Mouse (Mus musculus) gastrocnemius, postnatal 4 days (tissue): ENCODE data around the gene Fbxo2. TPM values are rescaled to one million over a fixed set of nuclear protein-coding genes. Genes with fewer than 3 reads are reported as not detected.
A peak's percentile ranks its signal among the peaks of the same experiment; 100 is the strongest.

Source experiments
- DNase-seq, 2 experiments: peaks; one replicate each; pipeline ENCODE4 v3.0.0; 2021 to 2022; ENCODE audit warnings: low spot score in 2 of 2, mixed read lengths in 2 of 2
- total RNA-seq, 2 experiments: library from RNA; stranded (reverse); gene quantifications; 2 replicates each; pipeline ENCODE4 v1.2.3; 2021

Fbxo2 gene
- total RNA-seq, 2 experiments from 2014 or later: not detected

DNA sequence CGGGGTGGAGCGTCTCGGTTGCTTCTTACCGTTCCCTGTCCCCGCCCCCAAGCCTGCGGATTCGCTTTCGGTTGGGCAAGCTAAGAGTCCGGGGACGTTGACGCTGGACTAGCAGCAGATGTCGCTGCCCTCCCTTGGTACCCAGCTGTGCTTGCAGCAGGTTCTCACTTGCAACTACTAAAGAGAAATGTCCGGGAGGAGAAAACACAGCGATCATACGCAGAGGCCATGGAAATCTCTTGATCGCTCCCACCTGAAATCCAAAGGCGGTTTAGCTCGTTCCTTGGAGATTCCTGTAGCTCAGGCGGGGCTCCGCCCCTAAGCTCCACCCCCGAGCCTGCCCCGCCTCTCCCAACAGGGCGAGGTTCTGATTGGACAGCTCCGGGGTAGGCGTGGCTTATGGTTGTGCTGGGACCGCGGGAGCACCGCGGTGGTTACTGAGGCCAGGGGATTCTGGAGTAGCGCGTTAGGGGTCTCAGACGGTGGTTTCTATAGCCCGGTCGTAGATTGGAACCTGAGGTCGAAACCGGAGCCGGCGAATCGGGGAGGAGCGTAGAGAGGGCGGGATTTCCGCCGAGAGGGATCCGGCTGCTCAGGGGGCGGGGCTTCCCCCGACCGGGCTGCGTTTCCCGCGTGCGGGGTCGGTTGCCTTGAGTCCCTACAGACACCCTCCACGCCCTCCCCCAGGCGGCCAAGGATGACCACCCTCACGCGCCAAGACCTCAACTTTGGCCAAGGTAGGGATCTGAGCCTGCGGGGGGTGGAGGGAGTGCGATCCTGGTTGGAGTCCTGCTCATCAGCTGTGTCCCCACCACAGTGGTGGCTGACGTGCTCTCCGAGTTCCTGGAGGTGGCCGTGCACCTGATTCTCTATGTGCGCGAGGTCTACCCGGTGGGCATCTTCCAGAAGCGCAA, 20.1 kb upstream of the Fbxo2 start:
- peak; percentile 81 to 92 for DNase-seq

DNA sequence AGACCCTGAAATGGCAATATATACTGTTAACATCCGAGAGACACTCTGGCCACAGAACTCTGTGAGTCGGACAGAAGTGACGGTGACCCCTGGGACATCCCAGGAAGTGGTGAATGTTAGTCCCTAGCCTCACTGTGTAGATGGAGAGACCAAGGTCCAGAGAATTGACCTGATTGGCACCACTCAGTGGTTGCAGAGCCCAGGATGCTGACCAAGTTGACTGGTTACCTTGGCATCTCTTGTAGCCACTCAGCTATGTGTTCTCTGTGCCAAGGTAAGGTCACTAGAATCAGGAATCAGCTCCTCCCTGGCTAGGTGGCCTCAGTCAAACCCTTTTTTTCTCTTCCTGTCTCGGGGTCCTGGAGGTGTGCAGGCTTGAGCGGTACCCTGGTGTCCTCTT, 16.7 kb upstream of the Fbxo2 start:
- no peak for DNase-seq

GRCm38 (mm10) chr4:148147714-148148113, 12.7 kb upstream of the Fbxo2 start:
- no peak for DNase-seq

DNA sequence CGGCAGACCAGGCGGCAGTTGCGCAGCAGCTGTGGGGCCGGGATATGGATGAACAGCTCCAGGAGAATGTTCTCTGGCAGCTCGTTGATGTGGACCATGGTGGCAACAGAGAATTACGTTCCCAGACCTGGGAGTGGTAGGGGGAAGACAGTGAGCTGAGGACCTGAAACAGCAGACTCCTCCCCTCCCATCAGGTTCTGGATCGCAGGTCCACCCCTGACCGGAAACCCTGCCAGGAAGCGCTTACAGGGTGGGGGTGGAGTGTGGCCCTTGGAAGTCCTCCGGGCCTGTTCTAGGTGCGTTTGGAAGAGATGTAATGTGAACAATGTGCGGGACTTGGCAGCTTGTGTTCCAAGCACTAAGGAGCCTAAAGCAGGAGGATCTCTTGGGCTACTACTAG, 10.9 kb upstream of the Fbxo2 start:
- no peak for DNase-seq

DNA sequence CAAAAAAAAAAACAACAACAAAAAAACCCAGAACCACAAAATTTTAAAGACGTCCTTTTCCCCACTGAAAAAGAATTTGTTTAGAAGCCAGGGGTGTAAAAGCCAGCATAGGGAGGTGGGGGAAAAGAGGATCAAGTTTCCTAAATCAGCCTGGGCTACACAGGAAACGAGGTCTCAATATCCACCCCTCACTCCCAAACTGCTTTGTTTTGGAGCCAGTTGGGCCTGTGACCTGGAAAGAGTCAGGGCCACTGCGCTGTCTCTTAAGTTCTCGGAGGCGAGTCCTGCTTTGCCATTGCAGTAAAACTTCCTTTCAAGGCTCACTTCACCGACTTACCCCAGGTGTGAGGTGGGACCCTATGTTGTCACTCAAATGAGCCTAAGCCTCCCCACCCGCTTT, 10.2 kb upstream of the Fbxo2 start:
- no peak for DNase-seq

DNA sequence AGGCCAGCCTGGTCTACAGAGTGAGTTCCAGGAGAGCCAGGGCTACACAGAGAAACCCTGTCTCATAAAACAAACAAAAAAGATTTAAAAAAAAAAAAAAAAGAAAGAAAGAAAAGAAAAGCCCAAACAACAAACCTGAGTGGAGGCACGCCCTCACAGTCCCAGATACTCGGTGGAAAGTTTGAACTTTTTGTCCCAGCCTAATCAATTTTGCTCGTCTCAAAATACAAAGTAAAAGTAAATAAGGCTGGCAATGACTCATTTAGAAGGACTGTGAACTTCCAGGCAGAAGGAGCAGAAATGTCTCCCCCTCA, 9.5 kb upstream of the Fbxo2 start:
- no peak for DNase-seq

- DNase-seq: peak; percentile 68 to 86
Observed at GRCm38 (mm10) chr4:148151267-148152168, 8.9 kb upstream of the Fbxo2 start, which contains the start of gene Fbxo6. TSS of gene Fbxo6 (minus strand) at chr4:148152140.

- DNase-seq: no peak
Observed at GRCm38 (mm10) chr4:148152547-148152946, 7.9 kb upstream of the Fbxo2 start.

DNA sequence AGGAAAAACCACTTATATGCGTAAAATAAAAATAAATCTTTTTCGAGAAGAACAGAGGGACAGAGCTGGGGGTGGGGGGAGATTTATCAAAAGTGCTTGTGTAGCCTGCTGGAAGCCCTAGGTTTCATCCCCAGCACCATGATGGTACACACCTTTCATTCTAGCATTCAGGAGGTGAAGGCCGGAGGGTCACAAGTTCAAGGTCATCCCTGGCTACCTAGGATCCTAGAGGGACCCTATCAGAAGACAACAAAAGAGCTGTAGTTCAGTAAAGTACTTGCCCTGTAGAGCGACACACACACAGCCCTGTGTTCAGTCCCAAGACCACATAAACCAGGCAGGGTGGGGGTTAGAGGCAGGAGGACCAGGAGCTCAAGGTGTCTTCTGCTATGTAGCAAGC, 6.4 kb upstream of the Fbxo2 start:
- no peak for DNase-seq

DNA sequence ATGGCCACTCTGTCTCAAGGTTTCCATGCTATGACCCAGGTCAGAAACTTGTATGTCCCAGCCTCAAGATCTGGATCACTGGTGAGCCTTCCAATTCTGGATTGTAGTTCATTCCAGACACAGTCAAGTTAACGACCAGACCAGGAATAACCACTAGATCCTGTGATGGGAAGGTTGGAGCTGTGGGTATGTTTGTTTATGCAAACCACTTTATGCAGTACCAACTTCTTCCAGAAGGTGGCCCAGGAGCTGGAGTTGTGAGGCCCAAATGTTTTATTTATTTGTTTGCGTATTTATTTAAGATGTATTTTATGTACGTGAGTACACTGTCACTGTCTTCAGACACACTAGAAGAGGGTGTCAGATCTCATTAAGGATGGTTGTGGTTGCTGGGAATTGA, 5.4 kb upstream of the Fbxo2 start:
- no peak for DNase-seq

- no peak for DNase-seq
Observed at GRCm38 (mm10) chr4:148158436-148159348, 1.7 kb upstream of the Fbxo2 start.

GRCm38 (mm10) chr4:148159544-148160435, 631 bp upstream of the Fbxo2 start:
- peak; percentile 70 to 76 for DNase-seq

- DNase-seq: peak; percentile 49 to 61
Observed at GRCm38 (mm10) chr4:148164002-148164439, 3.6 kb downstream of the Fbxo2 start.

GRCm38 (mm10) chr4:148164461-148164860, 4.0 kb downstream of the Fbxo2 start:
- no peak for DNase-seq

DNA sequence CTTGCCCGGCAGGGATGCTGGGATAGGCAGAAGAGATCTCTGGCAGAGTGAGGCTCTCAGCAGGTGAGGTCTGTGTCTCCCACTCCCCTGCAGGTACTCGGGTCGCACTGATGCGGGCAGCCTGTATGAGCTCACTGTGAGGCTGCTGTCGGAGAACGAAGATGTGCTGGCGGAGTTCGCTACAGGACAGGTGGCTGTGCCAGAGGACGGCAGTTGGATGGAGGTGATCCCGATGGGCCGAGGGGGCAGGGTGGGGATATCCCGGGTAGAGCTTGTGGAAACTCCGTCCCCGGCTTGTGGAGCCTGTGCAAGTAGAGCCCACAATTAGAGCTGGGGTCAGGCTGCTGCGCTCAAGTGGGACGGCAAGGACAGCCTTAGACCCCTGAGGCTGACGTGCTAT, 5.1 kb downstream of the Fbxo2 start:
- DNase-seq: no peak

DNA sequence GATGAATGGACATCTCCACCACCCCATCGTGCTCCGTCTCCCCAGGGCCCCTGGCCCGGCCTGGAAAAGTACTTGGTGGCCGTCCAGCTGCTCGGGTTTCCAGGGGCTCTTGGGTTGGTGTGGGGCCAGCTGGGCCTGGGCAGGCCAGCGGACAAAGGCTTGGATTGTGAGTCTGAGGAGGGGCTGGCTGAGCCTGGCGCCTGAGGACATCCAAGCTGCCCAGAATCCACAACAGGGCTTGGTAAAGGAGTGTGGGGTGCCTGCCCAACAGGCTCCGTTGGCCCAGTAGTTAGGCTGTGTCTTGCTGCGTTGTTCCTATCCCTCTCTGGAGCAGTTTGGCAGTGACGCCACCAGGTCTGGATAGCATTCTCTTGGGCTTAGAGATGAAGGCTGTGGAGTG, 6.0 kb downstream of the Fbxo2 start:
- no peak for DNase-seq

GRCm38 (mm10) chr4:148166986-148167385, 6.6 kb downstream of the Fbxo2 start:
- peak in 1 of 2 experiments; percentile 60 for DNase-seq

DNA sequence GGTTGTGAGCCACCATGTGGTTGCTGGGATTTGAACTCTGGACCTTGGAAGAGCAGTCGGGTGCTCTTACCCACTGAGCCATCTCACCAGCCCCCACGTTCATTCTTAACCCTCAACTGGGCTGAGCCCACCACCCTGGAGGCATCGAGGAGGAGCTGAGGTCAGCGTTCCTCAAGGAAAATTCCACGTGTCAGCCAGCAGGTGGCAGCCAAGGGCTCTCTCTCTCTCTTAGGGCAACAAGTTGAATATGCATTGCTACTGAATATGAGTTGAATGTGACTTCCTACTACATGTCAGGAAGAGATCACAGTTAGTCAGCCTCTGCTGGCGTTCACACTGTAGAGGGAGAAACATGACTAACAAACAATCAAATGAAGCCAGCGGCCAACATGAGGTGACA, 7.9 kb downstream of the Fbxo2 start:
- peak in 1 of 2 experiments; percentile 55 for DNase-seq

GRCm38 (mm10) chr4:148169586-148169985, 9.2 kb downstream of the Fbxo2 start:
- no peak for DNase-seq

DNA sequence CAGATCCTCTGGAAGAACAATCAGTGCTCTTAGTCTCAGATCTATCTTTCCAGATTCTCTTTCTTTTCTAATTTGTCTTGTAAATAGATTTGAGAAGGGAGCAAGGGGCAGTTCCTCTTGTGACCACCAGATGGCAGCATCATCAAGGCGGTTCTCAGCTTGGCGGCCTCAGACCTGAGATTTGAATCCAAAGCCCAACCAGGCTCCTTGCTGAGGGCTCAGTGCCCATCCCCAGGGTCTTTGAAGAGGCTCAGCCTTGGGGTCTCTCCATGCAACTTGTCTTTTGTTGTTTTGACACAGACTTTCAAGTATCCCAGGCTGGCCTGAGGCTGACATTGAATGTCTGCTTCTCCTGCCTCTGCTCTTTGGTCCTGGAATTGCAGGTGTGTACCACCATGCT, 10.4 kb downstream of the Fbxo2 start:
- DNase-seq: no peak
